Mouse (Mus musculus) urinary bladder, adult 18-20 months (tissue): ENCODE results near the gene Fam3c.

ENCODE experiments used
- DNase-seq, 2 experiments: peaks; one replicate each; pipeline ENCODE4 v3.0.0; 2022; ENCODE audit warnings: low spot score in 2 of 2, mixed read lengths in 2 of 2

The Fam3c gene

DNA sequence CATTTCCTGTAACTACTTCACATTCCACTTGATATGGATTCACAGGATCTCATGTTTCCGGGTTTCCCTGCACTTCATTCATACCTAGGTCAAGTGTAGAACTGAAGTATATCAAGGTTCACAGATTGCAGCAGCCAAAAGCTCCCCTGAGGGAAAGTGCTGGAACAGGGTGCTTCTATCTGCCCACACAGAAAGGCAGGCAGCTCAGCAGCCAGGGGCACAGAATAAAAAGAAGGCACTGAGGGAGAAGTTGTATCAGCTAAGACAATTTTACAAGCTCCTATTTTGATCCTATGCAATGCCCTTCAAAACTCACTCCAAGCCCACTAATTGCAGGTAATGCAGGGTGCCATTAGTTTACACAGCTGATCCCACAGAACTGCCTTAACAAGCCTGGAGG lies 2.0 kb downstream of the Fam3c start:
- no peak for DNase-seq

DNA sequence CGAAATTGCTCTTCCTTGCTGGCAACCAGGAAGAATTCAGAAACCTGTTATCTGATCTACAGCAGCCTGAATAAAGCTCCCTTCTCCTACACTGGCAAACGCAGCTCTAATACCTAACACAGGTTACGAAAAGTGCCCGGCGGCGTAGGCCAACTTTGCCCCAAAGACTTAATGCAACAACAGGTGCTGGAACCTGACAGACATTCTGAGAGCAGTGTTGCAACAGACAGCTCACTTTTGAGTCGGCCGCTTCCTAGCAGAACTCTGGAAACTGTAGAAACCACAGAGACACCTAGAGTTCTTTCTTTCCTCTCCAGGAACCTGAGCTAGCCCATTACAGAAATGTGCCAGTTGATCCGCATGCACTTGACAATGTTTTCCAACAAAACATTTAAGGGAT lies 4.5 kb downstream of the Fam3c start:
- peak; percentile 27 to 29 for DNase-seq

DNA sequence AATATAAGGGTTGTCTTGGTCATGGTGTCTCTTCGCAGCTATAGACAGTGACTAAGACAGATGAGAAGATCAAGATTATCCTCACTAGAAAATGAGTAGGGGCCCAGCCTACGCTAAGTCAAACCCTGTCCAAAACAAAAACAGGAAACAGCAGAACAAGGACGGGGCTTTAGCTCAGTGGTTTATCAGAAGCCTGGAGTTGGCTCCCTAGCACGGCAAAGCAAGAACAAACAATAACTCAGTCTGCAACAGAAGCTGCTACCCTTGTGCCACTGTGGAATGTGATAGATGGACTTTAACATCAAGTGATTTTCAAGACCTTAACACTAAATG lies 5.8 kb downstream of the Fam3c start:
- no peak for DNase-seq

DNA sequence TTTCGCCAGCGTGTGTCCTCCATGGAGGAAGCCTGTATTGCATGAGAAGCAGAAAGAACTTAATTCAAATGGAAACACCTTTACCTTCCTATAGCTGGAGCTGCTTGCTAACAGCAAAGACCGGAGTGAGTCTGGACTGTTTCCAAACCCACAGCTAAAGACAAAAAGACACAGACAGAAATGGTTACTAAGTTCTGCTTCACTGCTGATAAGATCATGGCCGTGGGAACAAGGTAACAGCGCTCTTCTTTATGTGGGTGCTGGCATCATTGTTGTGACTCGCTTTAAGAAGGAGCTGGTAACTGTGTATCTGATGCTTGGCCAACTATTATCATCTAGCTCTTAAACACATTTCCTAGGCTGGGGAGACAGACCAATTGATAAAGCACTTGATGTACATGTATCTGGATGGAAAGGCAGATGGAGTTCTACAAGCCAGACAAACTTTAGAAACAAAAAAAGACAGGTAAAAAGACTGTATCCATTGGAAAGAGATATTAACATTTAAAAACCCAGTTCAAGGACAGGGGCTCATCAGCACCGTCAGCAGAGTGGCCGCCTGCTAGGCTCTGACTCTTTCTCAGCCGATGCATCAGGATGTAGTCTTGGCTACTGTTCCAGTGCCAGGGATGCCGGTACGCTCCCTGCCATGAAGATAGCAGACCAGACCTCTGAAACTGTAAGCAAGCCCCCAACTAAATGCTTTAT lies 6.4 kb downstream of the Fam3c start:
- DNase-seq, result no peak

DNA sequence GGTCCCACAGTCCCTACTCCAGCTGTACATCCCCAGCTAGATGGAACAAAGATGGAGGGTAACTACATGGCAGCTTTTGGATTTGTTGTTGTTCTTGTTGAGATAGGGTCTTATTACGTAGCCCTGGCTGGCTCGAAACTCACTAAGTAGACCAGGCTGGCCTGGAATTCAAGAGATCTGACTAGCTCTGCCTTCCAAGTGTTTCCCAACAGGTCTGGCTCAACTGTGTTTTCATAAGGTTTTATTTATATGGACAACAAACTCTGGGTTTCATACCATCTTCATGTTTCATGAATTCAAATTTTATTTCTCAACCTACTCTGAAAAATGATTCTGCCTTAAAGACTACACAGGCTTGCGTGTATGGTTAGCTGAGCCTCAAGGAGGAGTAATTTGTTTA lies 7.1 kb downstream of the Fam3c start:
- no peak for DNase-seq

DNA sequence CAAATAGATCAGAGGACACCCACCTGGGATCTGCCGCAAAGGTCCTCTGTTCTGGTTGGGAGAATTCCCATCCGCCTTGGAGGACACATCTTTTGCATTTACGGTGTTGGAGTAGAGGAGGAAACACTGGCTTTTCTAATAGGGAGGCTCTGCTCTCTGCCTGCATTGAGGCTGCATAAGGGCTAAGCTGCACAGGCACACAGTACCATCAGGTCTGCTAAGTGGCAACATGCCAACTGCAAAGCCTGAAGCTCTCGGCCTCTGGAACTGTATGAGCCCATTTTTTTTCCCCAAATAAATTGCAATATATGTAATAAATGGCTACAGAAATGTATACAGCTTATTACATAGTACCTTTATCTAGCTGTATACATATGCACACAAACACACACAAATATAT lies 7.9 kb downstream of the Fam3c start:
- no peak for DNase-seq

DNA sequence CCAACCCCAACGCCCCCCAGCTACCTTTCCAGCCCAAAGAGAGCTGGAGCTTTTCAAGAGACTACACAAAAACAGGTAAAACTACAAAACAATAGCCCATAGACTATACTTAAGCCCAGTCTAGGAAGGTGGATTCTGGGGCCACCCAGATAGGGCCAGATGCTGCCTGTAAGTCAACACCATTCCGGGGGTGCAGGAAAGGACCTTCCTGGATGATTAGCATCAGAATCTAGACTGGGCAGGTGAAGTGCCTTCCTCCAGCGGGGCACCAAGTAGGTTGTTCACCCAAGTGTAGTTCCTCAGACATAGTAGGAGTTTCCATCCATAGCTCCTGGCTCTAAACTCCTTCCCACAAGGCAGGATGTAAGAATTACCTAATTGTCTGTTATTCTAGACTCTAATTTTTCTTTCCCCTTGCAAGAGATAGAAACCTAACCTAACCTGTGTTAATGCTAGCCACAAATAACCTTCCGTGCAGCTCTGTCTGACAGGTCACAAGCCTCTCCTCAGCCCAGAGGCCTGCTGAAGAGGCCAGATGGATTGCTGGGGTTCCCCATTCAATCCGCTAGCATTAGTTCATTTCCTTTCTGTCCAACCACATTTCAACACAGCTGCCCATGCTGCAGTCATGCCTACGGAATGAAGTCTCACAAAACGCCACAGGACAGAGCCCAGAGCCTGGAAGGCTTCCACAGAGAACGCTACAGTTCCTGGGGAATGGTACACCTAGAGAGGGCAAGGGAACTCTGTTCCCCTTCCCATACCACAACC lies 8.7 kb downstream of the Fam3c start:
- no peak for DNase-seq

DNA sequence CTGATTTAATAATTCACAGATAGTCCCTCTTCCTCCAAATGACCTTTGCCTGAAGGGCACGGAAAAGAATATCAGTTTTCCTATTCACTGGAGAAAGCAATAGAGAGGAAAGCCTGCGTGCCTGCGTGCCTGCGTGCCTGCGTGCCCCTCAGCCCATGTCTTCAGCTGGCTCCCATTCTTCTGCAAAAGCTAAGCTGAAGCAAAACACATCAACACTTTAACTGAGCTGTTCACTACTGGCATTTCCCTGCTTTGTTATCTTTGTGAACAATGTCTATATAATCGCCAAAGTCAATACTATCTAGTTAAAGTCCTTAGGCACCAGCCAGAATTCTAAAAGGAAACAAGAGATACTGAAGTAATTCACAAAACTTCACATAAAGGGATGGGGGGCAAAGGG lies 11.6 kb downstream of the Fam3c start:
- DNase-seq, result no peak

DNA sequence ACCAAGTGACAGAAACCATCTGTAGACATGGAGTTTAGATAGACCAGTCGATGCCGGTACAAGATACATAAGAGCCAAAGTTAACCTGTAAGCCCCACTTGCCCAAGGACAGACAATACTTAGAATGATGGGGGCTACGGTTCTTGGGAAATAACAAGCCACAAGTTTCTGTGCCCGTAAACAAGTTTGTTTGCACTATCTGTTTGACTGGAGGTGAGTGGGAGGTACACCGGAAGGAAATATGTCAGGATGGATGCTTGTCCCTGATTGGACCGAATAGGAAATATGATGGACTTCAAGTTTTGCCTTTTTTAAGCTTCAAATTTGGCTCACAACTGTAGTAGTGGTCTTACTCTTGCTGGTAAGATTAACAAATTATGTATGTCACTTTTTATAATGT lies 12.3 kb downstream of the Fam3c start:
- DNase-seq, result no peak

DNA sequence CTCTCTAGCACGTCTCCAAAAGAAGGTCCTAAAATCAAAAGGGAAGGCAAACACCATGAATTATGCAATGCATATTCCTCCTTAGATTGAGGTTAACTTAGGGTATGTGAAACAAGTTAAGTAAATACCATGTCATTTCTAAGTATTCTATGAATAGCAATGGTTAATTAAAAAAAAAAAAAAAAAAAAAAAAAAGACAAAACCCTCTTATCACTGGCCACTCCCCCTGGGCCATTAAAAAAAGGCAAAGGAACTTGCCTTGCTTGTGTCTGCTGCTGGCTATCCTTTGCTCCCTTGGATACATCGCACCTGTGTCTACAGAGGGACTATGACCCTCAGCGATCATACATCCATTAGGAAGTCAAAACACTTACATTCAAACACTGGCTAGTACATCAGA lies 12.8 kb downstream of the Fam3c start:
- DNase-seq, result no peak

DNA sequence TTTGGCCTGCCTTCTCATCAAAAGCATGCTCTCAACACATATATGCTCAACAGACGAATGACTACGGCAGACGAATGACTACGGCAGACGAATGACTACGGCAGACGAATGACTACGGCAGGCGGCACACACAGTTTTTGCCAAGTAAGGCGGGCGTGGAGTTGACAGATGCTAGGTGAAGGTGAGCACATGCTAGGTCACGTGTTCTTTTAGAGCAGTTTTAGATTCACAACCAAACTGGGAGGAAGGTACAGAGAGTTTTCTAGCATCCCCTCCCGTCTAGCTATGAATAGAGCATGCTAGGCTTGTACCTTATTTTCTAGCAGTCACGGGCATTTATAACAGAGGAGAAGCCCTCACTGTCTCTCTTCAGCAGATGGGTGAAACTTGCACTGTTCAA lies 15.3 kb downstream of the Fam3c start:
- no peak for DNase-seq

DNA sequence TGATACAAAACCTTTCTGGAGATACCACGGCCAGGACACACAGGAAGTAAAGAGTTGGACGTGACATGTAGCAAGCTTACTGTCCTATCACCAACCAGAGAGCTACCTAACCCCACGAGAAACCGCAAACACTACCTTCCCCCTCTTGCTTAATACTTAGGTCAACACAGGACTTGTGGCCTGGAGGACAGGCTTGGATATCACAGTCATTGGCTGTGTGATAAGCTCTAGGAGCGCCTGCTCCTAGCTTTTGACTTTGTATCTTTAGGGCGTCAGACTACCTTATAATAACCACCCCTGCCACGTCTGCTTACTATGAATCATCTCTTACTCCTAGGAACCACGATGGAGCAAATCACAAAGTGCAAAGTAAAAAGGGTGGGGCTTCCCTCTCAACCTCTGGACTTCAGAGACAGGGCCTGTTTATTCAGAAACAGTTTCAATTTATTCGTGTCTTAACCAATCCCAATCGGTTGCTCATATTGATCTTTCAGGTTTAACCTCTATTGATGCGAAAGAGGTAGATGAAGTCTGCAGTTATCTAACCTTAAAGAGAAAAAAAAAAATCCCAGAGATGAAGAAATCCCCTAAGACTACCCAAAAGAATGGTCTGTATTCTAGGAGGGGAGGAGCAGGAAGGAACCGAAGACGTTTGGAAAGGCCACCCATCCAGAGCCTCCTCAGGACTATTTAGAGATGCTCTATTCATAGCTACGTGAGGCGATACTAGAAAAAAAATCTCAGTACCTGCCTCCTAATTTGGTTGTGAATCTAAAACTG lies 16.1 kb downstream of the Fam3c start:
- DNase-seq, result no peak

DNA sequence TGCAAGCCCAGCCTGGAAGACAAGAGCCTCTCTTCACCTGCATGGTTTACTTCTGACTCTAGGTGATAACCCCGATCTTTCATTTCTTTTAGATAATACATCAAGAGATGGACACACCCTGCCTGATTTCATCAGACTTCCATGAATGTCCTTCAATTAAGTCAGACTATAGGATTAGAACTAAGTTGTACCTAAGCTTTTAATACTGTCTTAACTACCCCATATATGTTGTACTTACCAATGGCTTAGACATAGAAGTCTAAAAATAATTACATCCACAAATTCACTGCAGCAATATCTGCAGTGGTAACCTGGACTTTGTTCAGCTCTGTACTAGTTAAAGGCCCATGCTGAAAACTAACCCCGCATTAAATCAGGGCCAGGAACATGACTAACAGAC lies 23.5 kb downstream of the Fam3c start:
- no peak for DNase-seq

DNA sequence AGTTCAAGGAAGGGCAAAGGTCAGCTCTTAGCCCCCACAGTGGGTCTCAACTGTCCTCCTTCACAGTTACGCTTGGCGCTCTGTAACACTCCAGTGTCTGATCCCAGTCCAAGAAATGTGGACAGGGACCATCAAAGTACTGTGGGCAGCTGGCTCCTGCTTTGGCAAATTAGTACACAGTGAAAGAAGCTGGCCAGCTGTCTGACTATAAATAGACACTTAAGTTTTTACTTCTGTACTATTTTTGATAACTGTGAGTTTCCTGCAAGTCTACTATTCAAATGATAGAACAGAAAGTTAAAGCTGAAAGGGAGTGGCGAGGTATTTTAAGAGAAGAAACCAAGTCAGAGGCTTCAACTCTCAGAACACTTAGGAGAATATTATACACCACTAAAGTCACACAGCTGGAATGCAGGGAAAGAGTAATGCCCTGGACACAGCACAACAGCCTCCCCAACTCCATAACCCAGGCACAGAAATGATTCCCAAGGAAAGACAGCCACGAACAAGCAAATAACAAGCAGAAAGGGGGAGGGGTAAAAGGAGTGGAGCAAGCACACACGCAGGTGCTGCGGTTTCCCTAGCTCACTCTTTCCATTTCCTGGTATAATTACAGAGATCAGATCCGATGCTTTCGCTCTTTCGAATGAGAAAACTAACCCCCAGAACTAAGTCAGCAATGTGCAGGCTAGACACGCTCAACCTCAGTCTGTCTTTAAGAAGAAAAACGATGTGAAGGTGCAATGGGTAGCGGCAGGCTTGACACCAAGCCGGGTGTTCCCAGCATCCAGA lies 25.7 kb downstream of the Fam3c start:
- DNase-seq, result no peak

DNA sequence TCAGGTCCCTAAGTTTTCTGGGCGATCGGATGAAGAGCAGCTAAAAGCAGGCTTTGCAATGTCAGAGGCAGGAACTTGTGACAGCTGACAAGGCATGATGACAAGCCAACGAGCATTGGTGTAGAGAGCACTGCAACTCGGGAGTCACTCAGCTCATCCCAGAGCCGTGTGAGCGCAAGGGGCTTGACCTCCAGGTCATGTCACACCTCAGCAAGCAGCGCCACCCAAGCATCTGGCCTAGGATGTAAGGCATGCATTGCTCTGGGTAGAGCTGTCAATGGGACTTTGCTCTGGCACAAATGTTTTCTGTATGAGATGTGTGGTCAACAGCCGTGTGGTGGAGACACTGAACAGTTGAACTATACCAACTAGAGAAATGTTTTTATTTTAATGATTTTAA lies 28.1 kb downstream of the Fam3c start:
- DNase-seq, result no peak

DNA sequence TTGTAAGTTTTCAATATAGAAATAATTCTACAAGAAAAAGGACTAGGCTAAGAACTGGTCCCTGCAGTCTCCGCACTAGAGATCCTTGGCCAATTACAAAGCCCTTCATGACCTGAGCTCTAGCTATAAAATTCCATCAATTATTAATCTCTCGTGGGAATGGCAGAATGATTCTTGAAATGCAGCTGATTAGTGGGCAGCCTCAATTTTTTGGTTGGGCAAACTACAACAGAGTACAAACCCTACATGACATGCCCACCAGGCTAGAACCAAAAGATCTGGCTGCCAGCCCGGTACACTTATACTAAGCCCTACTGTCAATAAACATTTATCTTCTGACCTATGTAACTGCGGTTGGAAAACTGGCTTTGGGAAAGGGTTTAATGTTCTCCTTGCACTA lies 29.0 kb downstream of the Fam3c start:
- no peak for DNase-seq

DNA sequence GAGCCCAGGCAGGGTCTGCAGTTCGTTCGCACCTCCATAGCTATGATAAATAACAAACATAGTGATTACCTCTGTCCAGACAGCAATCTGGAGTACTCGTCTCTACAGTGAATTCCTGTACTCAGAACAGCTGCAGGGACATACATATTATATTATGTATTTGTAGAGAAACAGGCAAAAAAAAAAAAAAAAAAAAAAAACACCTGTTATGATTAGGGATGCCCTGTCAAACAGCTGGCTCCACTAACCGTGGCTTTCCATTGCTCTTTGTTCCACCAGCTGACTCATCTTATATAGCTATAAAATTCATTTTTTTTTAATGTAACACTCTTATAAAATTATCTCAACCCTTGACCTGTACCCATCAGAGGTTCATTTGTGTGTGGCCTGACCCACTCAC lies 29.8 kb downstream of the Fam3c start:
- DNase-seq, result no peak

DNA sequence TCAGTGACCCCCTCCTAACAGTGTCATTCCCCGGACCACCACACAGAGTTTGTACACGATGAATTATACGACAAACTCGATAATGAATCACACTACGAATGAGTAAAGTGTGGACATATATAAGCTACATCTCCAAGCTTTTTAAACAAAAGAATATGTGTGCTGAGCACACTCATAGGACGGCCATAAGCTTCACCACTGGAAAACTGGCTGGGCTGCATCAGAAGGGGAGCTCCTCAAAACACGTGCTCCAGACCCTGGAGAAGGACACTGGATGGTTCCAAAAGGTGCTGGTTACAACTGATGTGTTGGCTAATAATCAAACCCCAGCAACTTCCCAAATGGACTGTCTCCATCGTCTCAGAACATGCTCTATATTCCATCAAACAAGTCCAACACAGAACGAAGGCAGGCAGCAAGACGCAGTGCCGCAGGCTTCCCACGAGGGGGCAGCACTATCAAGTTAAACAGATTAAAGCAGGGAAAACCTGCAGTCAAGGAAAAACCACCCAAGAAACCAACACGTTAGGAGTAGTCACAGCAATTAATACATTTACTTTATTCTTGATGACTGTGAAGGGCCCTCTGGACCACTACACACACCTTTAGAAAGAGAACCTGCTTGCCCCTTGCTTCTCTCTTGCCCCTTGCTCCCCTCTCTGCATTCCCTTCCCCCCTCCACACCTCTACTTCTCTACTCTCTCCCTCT lies 30.5 kb downstream of the Fam3c start:
- DNase-seq, result peak; percentile 60 to 76

DNA sequence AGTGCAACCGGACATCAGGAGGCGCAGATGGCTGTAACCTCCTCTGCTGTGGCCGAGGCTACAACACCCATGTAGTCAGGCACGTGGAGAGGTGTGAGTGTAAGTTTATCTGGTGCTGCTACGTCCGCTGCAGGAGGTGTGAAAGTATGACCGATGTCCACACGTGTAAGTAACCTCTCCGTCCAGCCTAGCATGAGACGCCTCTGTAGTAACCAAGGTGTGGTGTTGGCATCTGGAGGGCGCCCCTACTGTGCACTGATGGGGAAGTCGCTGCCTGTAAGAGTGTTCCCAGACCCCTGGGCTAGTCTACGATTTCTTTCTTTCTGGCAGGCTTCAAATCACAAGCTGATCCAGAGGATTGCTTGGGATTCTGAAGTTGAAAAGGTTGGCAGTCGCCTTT lies 58.0 kb downstream of the Fam3c start:
- DNase-seq, result no peak

DNA sequence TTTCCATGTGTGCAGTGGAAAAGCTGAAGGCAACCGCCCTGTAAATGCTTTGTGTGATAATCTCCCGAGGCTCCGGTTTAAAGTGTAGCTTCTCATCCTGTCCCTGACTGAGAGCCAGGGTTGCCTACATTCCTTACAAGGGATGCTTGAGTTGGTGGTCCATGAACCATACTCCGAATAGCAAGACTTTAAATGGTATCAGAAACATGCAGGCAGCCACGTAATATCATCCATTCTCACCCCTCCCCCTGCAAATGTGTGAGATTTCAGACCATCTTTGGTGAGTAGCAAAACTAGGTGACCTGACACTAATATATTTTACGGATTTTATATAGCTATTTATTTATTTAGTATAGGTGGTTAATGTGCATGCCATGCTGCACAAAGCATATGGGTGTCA lies 59.0 kb downstream of the Fam3c start:
- DNase-seq, result no peak

DNA sequence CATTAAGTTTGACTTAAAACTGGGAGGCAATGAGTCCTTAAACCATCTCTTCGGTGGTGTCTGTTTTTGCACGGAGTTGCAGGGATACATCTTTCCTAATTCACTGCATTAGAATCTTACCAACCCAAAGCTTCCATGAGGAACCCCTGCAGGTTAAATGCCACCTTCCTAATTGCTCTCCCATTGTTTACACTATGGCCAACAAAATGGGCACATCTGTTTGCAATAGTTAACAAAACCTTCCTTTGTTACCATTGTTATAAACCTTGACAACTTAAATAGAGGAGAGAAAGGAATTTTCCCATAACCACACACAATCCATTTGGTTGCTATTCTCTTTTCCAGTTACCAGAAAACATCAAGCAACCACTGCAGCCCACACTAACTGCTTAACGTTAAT lies 62.1 kb downstream of the Fam3c start:
- no peak for DNase-seq

DNA sequence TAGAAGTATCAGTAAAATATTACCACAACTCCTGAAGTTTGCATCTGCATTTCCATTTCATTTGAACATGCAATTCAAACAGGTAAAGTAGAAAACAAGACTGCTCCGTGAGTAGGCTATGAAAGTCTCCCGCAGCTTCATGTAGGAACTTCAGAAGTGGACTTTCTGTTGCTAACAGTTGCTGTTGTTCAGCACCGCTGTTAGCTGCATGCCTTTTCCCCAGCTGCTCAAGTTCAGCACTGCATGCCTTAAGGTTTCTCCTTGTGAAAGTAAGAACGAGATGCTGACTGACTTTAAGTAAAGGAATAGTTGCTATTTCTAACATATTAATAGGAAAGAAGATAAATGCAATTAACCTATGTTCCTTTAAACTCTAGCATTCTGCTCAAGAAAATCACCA lies 64.0 kb downstream of the Fam3c start:
- no peak for DNase-seq
